Mouse (Mus musculus): ENCODE measurements around the gene Crtc1.

DNA sequence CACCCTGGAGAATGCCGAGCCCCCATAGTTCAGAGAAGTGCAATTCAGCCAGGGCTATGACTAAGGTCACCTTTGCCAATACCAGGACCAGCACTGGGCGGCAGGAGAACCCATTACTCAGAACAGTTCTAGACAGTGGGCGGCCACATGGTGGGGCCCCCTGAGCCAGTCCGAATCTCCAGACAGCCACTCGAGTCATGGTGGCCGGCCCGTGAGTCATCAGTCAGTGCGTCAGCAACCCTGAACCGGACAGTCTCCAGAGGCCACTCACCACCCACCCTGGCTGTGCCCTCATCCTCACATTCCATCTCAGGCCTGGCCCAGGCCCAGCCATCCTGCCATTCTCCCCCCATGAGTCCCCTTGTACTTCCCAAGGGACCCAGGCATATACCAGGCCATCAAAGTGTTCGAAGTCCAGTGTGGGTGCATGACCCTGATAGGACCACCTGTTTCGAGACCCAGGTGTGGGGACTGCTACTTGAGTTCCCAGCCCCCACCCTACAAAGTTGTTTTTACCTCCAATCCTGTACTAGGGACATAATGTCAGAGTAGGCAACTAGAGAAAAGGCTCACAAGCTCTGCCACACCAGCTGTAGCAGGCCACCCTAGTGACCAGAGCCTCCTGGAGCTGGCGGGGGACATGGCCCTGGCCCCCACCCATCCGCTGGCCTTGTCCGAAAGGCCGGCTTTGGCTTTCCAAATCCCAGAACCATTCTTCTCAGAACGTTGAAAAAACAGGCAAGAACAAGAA lies 22.6 kb upstream of the Crtc1 start:
- TF ChIP-seq CTCF (IDR thresholded peaks at IDR 0.05), result no peak
- peak; percentile 63 for TF ChIP-seq EP300 (IDR thresholded peaks at IDR 0.05)

All from lung, postnatal 0 days (tissue).